Mouse (Mus musculus): ENCODE data around the gene Apoc3. TPM values are rescaled to one million over a fixed set of nuclear protein-coding genes. Genes with fewer than 3 reads are reported as not detected.
A peak's percentile ranks its signal among the peaks of the same experiment; 100 is the strongest.

Apoc3 gene
- polyA plus RNA-seq (2016; fragmentation: Nextera tagmentation; extraction: Ambion mirVana), result not detected in 2 replicates

DNA sequence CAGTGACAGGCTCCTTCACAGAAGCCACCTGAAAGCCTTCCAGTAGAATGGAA is at the start of gene Apoc3:
Apoc3 (minus strand) TSS at position 41 of the 53 bp plus-strand sequence.
- Histone ChIP-seq H3K4me3 (no peak within 1 kb of the TSS), H3K27me3 (no peaks in the 10 kb centered on the region), H3K9ac (no peak within 1 kb of the TSS), H3K4me1 (peaks cover 5% of the 10 kb centered on the region; the same call in 1 of the 2 replicates), H3K4me2 (replicated peaks) (no peak within 1 kb of the TSS), H3K27ac (no peak within 1 kb of the TSS), H3K36me3 (no peaks in the 10 kb centered on the region), H3K9me3 (no peaks in the 10 kb centered on the region)
- ATAC-seq (ENCODE audit: insufficient number of reproducible peaks, insufficient read depth, low FRiP score, low TSS enrichment), result no peak

DNA sequence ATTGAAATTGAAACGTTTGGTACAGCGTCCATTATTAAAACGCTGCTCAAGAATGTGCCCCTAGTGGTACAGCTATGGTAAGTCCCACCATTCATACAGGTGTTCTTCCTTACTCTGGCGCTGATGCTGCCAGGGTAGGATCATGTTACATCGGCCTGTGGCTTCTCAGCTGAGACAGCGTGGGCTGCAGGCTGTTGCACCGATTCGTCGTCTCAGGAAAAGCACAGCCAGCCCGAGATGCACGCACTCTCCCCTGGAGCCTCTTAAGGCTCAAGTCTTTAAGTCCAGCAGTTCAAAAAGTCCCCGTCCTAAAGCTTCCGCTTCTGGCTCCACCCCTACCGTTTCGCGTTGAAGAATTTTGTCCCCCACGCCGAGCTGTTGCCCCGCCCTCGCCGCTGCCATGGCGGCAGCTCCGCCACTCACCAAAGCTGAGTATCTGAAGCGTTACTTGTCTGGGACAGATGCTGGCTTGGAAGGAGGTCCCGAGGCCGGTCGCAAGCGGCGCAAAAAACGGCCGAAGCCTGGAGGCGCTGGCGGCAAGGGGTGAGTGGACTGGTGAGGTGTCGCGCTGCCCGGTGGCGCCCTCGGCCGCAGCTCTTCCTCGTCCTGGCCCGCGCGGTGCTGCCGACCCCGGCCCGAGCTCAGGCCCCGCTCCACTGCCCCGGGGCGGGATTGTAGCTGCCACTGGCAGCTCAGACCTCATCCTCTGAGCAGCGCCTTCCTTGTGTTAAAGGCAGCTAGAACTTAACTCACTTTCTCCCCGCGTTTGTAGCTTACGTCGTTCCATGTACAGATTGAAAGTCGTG is 47.4 kb upstream of the Apoc3 start, which contains the start of gene Bud13:
Bud13 (plus strand) TSS at position 378 of the 806 bp plus-strand sequence.
- Histone ChIP-seq H3K9ac (peak within 1 kb of the TSS; percentile 86), H3K9me3 (no peaks in the 10 kb centered on the region), H3K4me3 (peak within 1 kb of the TSS; percentile 70), H3K27ac (peak within 1 kb of the TSS; percentile 88), H3K4me2 (replicated peaks) (peak within 1 kb of the TSS; percentile 59), H3K36me3 (peaks cover 53% of the 10 kb centered on the region), H3K4me1 (peaks cover 7% of the 10 kb centered on the region), H3K27me3 (no peaks in the 10 kb centered on the region)
- peak; percentile 92 for ATAC-seq (ENCODE audit: insufficient number of reproducible peaks, insufficient read depth, low FRiP score, low TSS enrichment)
- WGBS, result under 1% methylated on average over 55 of the region's 55 CpGs

- H3K4me2 ChIP-seq (replicated peaks), result no peak overlapping the region
- H3K27me3 ChIP-seq, result peaks cover 21% of the 10 kb centered on the region
- WGBS, result 88% methylated on average over 9 of the region's 9 CpGs
- H3K4me1 ChIP-seq, result peaks cover 13% of the 10 kb centered on the region
- H3K27ac ChIP-seq, result no peak overlapping the region
- H3K36me3 ChIP-seq, result peaks cover 46% of the 10 kb centered on the region
- H3K9me3 ChIP-seq, result no peaks in the 10 kb centered on the region
- ATAC-seq (ENCODE audit: insufficient number of reproducible peaks, insufficient read depth, low FRiP score, low TSS enrichment), result no peak
- no peak overlapping the region for H3K4me3 ChIP-seq
- H3K9ac ChIP-seq, result no peak overlapping the region
Measured at GRCm38 (mm10) chr9:46274494-46274893, 39.1 kb upstream of the Apoc3 start.

DNA sequence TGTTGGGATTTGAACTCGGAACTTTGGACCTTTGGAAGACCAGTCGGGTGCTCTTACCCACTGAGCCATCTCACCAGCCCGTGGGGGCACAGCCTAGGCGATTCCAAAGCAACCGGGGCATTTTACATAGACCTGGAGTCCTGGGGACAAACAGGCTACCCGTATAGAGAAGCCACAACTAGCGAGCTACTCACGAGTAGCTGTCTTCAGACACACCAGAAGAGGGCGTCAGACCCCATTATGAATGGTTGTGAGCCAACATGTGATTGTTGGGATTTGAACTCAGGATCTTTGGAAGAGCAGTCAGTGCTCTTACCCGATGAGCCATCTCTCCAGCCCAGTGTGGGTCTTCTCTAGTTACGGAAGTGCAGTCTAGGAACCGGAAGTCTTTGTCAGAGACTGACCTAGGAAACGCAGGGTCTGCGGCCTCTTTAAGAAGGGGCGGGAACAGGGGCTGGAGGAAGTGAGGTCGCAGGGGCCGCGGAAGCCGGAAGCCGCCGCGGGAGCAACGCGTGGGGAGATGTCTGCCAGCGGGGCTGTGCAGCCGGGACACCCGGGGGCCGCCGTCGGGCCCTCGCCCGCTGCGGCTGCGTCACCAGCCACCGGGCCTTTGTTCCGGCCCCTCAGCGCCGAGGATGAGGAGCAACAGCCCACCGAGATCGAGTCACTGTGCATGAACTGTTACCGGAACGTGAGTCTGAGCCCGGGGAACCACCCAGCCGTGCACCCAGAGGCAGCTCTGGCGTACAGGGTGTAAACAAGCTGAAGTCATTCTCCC is 37.4 kb upstream of the Apoc3 start, which contains the start of gene Zpr1:
Zpr1 (plus strand) TSS at position 388 of the 778 bp plus-strand sequence.
- Histone ChIP-seq H3K36me3 (peaks cover 35% of the 10 kb centered on the region), H3K9me3 (no peaks in the 10 kb centered on the region), H3K27me3 (peaks cover 26% of the 10 kb centered on the region), H3K4me2 (replicated peaks) (peak within 1 kb of the TSS; percentile 89), H3K4me3 (peak within 1 kb of the TSS; percentile 70), H3K4me1 (peaks cover 13% of the 10 kb centered on the region), H3K9ac (peak within 1 kb of the TSS; percentile 74), H3K27ac (peak within 1 kb of the TSS; percentile 60)
- peak; percentile 92 for ATAC-seq (ENCODE audit: insufficient number of reproducible peaks, insufficient read depth, low FRiP score, low TSS enrichment)
- WGBS, result 5% methylated on average over 45 of the region's 45 CpGs

GRCm38 (mm10) chr9:46272070-46272469 is 36.6 kb upstream of the Apoc3 start:
- Histone ChIP-seq H3K36me3 (peaks cover 27% of the 10 kb centered on the region), H3K9ac (no peak overlapping the region), H3K9me3 (no peaks in the 10 kb centered on the region), H3K27ac (no peak overlapping the region), H3K4me1 (peaks cover 13% of the 10 kb centered on the region), H3K4me2 (replicated peaks) (no peak overlapping the region), H3K4me3 (no peak overlapping the region), H3K27me3 (peaks cover 26% of the 10 kb centered on the region)
- 91% methylated on average over 9 of the region's 9 CpGs for WGBS
- no peak for ATAC-seq (ENCODE audit: insufficient number of reproducible peaks, insufficient read depth, low FRiP score, low TSS enrichment)

GRCm38 (mm10) chr9:46270782-46271181 is 35.3 kb upstream of the Apoc3 start:
- WGBS, result 92% methylated on average over 4 of the region's 4 CpGs
- Histone ChIP-seq H3K4me3 (no peak overlapping the region), H3K36me3 (peaks cover 14% of the 10 kb centered on the region), H3K27me3 (peaks cover 26% of the 10 kb centered on the region), H3K4me1 (peaks cover 13% of the 10 kb centered on the region), H3K9ac (no peak overlapping the region), H3K27ac (no peak overlapping the region), H3K4me2 (replicated peaks) (no peak overlapping the region), H3K9me3 (no peaks in the 10 kb centered on the region)
- no peak for ATAC-seq (ENCODE audit: insufficient number of reproducible peaks, insufficient read depth, low FRiP score, low TSS enrichment)

- peaks cover 13% of the 10 kb centered on the region for H3K4me1 ChIP-seq
- H3K9me3 ChIP-seq, result no peaks in the 10 kb centered on the region
- no peak for ATAC-seq (ENCODE audit: insufficient number of reproducible peaks, insufficient read depth, low FRiP score, low TSS enrichment)
- no peak overlapping the region for H3K4me2 ChIP-seq (replicated peaks)
- WGBS, result 86% methylated on average over 5 of the region's 5 CpGs
- no peaks in the 10 kb centered on the region for H3K36me3 ChIP-seq
- peaks cover 26% of the 10 kb centered on the region for H3K27me3 ChIP-seq
- no peak overlapping the region for H3K27ac ChIP-seq
- no peak overlapping the region for H3K9ac ChIP-seq
- H3K4me3 ChIP-seq, result no peak overlapping the region
Measured at GRCm38 (mm10) chr9:46269125-46269524, 33.7 kb upstream of the Apoc3 start.

- Histone ChIP-seq H3K4me3 (no peak within 1 kb of the TSS), H3K27me3 (peaks cover 26% of the 10 kb centered on the region), H3K36me3 (no peaks in the 10 kb centered on the region), H3K27ac (no peak within 1 kb of the TSS), H3K9ac (no peak within 1 kb of the TSS), H3K9me3 (no peaks in the 10 kb centered on the region), H3K4me2 (replicated peaks) (no peak within 1 kb of the TSS), H3K4me1 (peaks cover 7% of the 10 kb centered on the region; the same call in 1 of the 2 replicates)
- 55% methylated on average over 7 of the region's 7 CpGs for WGBS
- no peak for ATAC-seq (ENCODE audit: insufficient number of reproducible peaks, insufficient read depth, low FRiP score, low TSS enrichment)
Measured at GRCm38 (mm10) chr9:46268343-46268873, 33.0 kb upstream of the Apoc3 start, which contains the start of gene Apoa5. TSS of gene Apoa5 (plus strand) at chr9:46268633.

GRCm38 (mm10) chr9:46261131-46261530 is 25.7 kb upstream of the Apoc3 start:
- no peak for ATAC-seq (ENCODE audit: insufficient number of reproducible peaks, insufficient read depth, low FRiP score, low TSS enrichment)
- Histone ChIP-seq H3K4me3 (no peak overlapping the region), H3K27me3 (peaks cover under 1% of the 10 kb centered on the region; the same call in 1 of the 2 replicates), H3K36me3 (no peaks in the 10 kb centered on the region), H3K4me1 (no peaks in the 10 kb centered on the region), H3K9me3 (no peaks in the 10 kb centered on the region), H3K9ac (no peak overlapping the region), H3K27ac (no peak overlapping the region), H3K4me2 (replicated peaks) (no peak overlapping the region)
- WGBS, result 92% methylated on average over 7 of the region's 7 CpGs

DNA sequence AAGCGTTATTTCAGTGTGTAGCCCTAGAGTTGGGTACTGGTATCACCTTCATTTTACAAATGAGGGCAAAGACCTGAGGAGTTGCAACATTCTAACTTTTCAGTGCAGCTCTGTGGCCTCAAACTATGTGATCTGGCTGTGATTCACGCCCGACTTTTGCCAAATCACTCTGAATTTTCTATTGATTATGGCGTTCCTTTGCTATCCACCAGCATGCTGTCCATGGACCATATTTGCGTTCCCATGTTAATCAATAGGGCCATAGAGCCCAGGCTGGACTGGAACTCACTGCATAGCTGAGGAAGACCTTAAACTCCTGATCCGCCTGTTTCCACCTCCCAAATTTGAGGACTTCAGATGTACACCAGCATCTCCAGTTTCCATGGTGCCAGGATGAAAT is 23.7 kb upstream of the Apoc3 start:
- 92% methylated on average over 6 of the region's 6 CpGs for WGBS
- H3K9me3 ChIP-seq, result no peaks in the 10 kb centered on the region

GRCm38 (mm10) chr9:46257546-46257945 is 22.1 kb upstream of the Apoc3 start:
- Histone ChIP-seq H3K27ac (no peak overlapping the region), H3K4me1 (no peaks in the 10 kb centered on the region), H3K4me2 (replicated peaks) (no peak overlapping the region), H3K9ac (no peak overlapping the region), H3K27me3 (peaks cover 4% of the 10 kb centered on the region; the same call in 1 of the 2 replicates), H3K4me3 (no peak overlapping the region), H3K36me3 (no peaks in the 10 kb centered on the region), H3K9me3 (no peaks in the 10 kb centered on the region)
- 87% methylated on average over 3 of the region's 3 CpGs for WGBS
- no peak for ATAC-seq (ENCODE audit: insufficient number of reproducible peaks, insufficient read depth, low FRiP score, low TSS enrichment)

More for the DNA sequence above, 23.7 kb upstream of the Apoc3 start:
- no peak overlapping the region for H3K27ac ChIP-seq
- ATAC-seq (ENCODE audit: insufficient number of reproducible peaks, insufficient read depth, low FRiP score, low TSS enrichment), result no peak
- H3K4me2 ChIP-seq (replicated peaks), result no peak overlapping the region
- no peak overlapping the region for H3K9ac ChIP-seq
- no peaks in the 10 kb centered on the region for H3K4me1 ChIP-seq
- peaks cover 4% of the 10 kb centered on the region; the same call in 1 of the 2 replicates for H3K27me3 ChIP-seq
- no peaks in the 10 kb centered on the region for H3K36me3 ChIP-seq
- no peak overlapping the region for H3K4me3 ChIP-seq
